Mouse (Mus musculus): ENCODE results near the gene Ces2c. TPM values are rescaled to one million over a fixed set of nuclear protein-coding genes. Genes with fewer than 3 reads are reported as not detected.
"Not testable (repeated sequence)": the region's sequence is repeated elsewhere in the genome, so short reads cannot be mapped to it uniquely, and the experiment has no call there.

The Ces2c gene
- polyA plus RNA-seq, 1 experiment: not detected

DNA sequence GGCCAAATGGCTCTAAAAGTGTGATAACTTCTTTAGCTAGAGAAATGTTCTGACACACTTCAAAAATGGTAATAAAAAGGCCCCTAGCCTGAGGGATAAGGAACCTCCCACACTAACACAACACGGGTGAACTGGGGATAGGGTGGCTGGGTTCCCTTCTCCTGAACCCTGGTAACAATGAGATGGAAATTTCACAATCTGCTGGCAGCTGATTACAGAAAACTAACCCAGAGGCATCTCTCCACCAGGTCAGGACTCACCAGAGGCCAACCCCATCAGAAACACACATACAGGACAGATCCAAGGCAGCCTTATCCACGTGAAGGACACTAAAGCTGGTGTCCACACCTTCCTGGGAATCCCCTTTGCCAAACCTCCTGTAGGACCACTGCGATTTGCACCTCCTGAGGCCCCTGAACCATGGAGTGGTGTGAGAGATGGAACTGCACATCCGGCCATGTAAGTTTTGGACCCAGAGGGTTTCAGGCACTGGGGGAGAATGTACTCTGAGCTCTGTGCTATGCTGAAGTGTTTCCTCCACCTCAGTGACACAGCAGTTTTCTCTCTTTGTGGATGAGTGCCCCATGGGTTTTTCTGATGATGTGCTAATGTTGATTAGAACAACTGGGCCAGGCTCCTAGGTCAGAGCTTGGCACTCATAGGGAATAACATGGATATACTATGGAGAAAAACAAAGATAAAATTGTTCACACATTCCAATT is 1.0 kb downstream of the Ces2c start:
- H3K27ac ChIP-seq (ENCODE audit: insufficient read depth, low read depth, low read length): no peak overlapping the region
- no peak overlapping the region for H3K4me3 ChIP-seq (ENCODE audit: insufficient read depth, low read length)
- TF ChIP-seq CTCF (IDR thresholded peaks at IDR 0.05; ENCODE audit: low read depth, low read length): no peak
- no peak for TF ChIP-seq POLR2A (IDR thresholded peaks at IDR 0.05; ENCODE audit: borderline replicate concordance, low read depth, low read length)
- no peaks in the 10 kb centered on the region for H3K4me1 ChIP-seq (ENCODE audit: control insufficient read depth, insufficient read depth, low read length)

DNA sequence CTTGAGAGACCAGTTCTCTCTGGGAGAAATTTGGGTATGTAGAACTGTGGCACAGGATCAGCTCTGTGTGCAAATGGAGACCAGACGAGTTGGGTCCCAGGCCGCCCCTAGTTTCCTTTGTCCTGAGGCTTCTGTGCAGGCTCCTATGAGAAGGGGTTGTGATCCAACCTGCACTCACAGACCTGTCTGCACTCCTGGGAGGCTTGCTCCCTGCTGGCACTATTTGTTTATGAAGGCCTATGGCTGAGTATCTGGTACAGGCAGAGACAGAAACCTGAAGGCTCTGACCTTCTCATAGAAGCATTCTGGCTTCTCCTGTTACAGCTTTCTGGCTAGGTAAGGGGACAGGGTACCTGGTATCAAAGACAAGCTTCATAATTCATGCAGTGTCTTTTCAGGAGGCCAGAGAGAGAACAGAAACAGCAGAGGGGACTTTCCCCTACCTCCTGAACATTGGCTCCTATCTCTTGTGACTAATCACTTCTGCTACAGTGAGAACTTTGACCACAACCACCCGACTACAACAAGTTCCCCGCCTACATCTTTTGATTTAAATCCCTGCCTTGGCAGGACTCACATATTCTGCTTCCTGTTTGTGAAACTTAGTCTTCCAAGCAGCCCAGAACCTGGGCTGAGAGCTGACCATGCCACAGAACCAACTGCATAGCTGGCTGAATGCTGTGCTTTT is 20.1 kb downstream of the Ces2c start:
- H3K4me1 ChIP-seq (ENCODE audit: control insufficient read depth, insufficient read depth, low read length); H3K27ac ChIP-seq (ENCODE audit: insufficient read depth, low read depth, low read length); H3K4me3 ChIP-seq (ENCODE audit: insufficient read depth, low read length): not testable (repeated sequence)

GRCm38 (mm10) chr8:104868876-104869275 is 22.0 kb downstream of the Ces2c start:
- H3K4me3 ChIP-seq (ENCODE audit: insufficient read depth, low read length); H3K27ac ChIP-seq (ENCODE audit: insufficient read depth, low read depth, low read length); H3K4me1 ChIP-seq (ENCODE audit: control insufficient read depth, insufficient read depth, low read length): not testable (repeated sequence)

DNA sequence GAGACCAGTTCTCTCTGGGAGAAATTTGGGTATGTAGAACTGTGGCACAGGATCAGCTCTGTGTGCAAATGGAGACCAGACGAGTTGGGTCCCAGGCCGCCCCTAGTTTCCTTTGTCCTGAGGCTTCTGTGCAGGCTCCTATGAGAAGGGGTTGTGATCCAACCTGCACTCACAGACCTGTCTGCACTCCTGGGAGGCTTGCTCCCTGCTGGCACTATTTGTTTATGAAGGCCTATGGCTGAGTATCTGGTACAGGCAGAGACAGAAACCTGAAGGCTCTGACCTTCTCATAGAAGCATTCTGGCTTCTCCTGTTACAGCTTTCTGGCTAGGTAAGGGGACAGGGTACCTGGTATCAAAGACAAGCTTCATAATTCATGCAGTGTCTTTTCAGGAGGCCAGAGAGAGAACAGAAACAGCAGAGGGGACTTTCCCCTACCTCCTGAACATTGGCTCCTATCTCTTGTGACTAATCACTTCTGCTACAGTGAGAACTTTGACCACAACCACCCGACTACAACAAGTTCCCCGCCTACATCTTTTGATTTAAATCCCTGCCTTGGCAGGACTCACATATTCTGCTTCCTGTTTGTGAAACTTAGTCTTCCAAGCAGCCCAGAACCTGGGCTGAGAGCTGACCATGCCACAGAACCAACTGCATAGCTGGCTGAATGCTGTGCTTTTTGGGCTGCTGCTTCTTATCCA is 39.5 kb downstream of the Ces2c start:
- H3K27ac ChIP-seq (ENCODE audit: insufficient read depth, low read depth, low read length); H3K4me1 ChIP-seq (ENCODE audit: control insufficient read depth, insufficient read depth, low read length); H3K4me3 ChIP-seq (ENCODE audit: insufficient read depth, low read length): not testable (repeated sequence)

DNA sequence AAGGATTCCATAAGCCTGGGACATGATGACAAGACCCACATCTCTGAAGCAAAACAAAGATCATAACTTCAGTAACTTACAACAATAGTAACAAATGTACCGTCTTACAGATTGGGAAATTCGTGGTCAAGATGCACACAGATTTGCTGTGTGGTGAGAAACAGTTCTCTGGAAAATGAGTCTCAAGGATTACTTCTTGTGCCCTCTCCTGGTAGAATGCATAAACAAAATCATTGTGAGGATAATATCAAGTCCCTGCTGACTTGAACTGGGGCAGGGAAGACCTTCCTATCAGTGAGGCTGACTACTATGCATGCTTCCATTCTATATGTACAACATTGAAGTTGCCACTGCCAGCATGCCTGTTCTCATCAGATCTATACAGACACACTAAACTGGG is 54.9 kb downstream of the Ces2c start:
- H3K4me3 ChIP-seq (ENCODE audit: insufficient read depth, low read length): no peak overlapping the region
- no peaks in the 10 kb centered on the region for H3K4me1 ChIP-seq (ENCODE audit: control insufficient read depth, insufficient read depth, low read length)
- H3K27ac ChIP-seq (ENCODE audit: insufficient read depth, low read depth, low read length): no peak overlapping the region
- TF ChIP-seq CTCF (IDR thresholded peaks at IDR 0.05; ENCODE audit: low read depth, low read length) (no peak), POLR2A (IDR thresholded peaks at IDR 0.05; ENCODE audit: borderline replicate concordance, low read depth, low read length) (no peak)

Other genes starting within 250 kb of the Ces2c start
- gene Cdh16, start 222.7 kb upstream of the Ces2c start, polyA plus RNA-seq (2012; ENCODE audit: insufficient read depth, insufficient read length, missing spikeins): not detected in 2 replicates
- 22.5 and 23.8 TPM in 2 replicates for gene Rrad, start 215.7 kb upstream of the Ces2c start, polyA plus RNA-seq (2012; ENCODE audit: insufficient read depth, insufficient read length, missing spikeins)
- 48.9 and 50.7 TPM in 2 replicates for gene Ciao2b, start 205.1 kb upstream of the Ces2c start, polyA plus RNA-seq (2012; ENCODE audit: insufficient read depth, insufficient read length, missing spikeins)
- gene Ces2a, start 113.1 kb upstream of the Ces2c start, polyA plus RNA-seq (2012; ENCODE audit: insufficient read depth, insufficient read length, missing spikeins): not detected in 2 replicates
- not detected in 2 replicates for gene Ces2b, start 15.5 kb upstream of the Ces2c start, polyA plus RNA-seq (2012; ENCODE audit: insufficient read depth, insufficient read length, missing spikeins)
- gene Ces2e, start 79.2 kb downstream of the Ces2c start, polyA plus RNA-seq (2012; ENCODE audit: insufficient read depth, insufficient read length, missing spikeins): not detected in 2 replicates
- gene Ces2f, start 100.3 kb downstream of the Ces2c start, polyA plus RNA-seq (2012; ENCODE audit: insufficient read depth, insufficient read length, missing spikeins): not detected in 2 replicates
- gene Ces2g, start 114.7 kb downstream of the Ces2c start, polyA plus RNA-seq (2012; ENCODE audit: insufficient read depth, insufficient read length, missing spikeins): not detected in 2 replicates
- gene Ces2h, start 153.8 kb downstream of the Ces2c start, polyA plus RNA-seq (2012; ENCODE audit: insufficient read depth, insufficient read length, missing spikeins): not detected in 2 replicates
- not detected in 2 replicates for gene Ces3a, start 201.5 kb downstream of the Ces2c start, polyA plus RNA-seq (2012; ENCODE audit: insufficient read depth, insufficient read length, missing spikeins)
- not detected in 2 replicates for gene Ces3b, start 236.7 kb downstream of the Ces2c start, polyA plus RNA-seq (2012; ENCODE audit: insufficient read depth, insufficient read length, missing spikeins)

All from bone marrow macrophage, adult 2 months (primary cell).